Mouse (Mus musculus) midbrain, embryonic 12.5 days (tissue): Measurements from ENCODE around the gene Olfr854. TPM values are rescaled to one million over a fixed set of nuclear protein-coding genes. Genes with fewer than 3 reads are reported as not detected.

Experiments
- ATAC-seq: fragments of 200-750 bp; cut with Nextera tagmentation; 2 replicates; pipeline ENCODE4 v1.8.0; 2017; ENCODE audit warnings: low read depth, moderate TSS enrichment, moderate library complexity; ENCODE audit not compliant: low FRiP score
- H3K27ac ChIP-seq: fragments of 300-500 bp; sonication (generic); replicated peaks from 2 replicates; pipeline ENCODE4 v1.5.1; 2016; ENCODE audit warnings: mild to moderate bottlenecking
- H3K27me3 ChIP-seq: fragments of 300-500 bp; sonication (generic); 2 replicates; pipeline ENCODE4 v1.6.1; 2016; ENCODE audit warnings: mild to moderate bottlenecking
- H3K36me3 ChIP-seq: fragments of 300-500 bp; sonication (generic); 2 replicates; pipeline ENCODE4 v1.6.1; 2016
- H3K4me1 ChIP-seq: fragments of 300-500 bp; sonication (generic); 2 replicates; pipeline ENCODE4 v1.6.1; 2016
- H3K4me2 ChIP-seq: fragments of 300-500 bp; sonication (generic); replicated peaks from 2 replicates; pipeline ENCODE4 v1.6.1; 2016; ENCODE audit warnings: mild to moderate bottlenecking, moderate library complexity
- H3K4me3 ChIP-seq: fragments of 300-500 bp; sonication (generic); 2 replicates; pipeline ENCODE4 v1.5.1; 2016; ENCODE audit warnings: mild to moderate bottlenecking
- H3K9ac ChIP-seq: fragments of 300-500 bp; sonication (generic); replicated peaks from 2 replicates; pipeline ENCODE4 v1.6.1; 2016; ENCODE audit warnings: mild to moderate bottlenecking, moderate library complexity
- H3K9me3 ChIP-seq: fragments of 300-500 bp; sonication (generic); 2 replicates; pipeline ENCODE4 v1.6.1; 2016; ENCODE audit warnings: mild to moderate bottlenecking
- WGBS: fragments of 180-500 bp; shearing (Covaris S2); methylation state at CpG from one replicate; pipeline ENCODE4 v1.1.7; 2016; 5-methylcytosine and 5-hydroxymethylcytosine counted together
- polyA plus RNA-seq: library from polyadenylated mRNA; unstranded; fragments of >200 nt; fragmentation: Nextera tagmentation; extraction: Ambion mirVana; gene quantifications from 2 replicates; pipeline ENCODE4 v1.2.1, GENCODE M21; 2016

The Olfr854 gene
- polyA plus RNA-seq = not detected in 2 replicates

- no peak within 1 kb of the TSS for H3K4me3 ChIP-seq
- no peaks in the 10 kb centered on the region for H3K27me3 ChIP-seq
- 77% methylated on average over 1 of the region's 1 CpGs for WGBS
- no peak within 1 kb of the TSS for H3K9ac ChIP-seq
- H3K4me1 ChIP-seq = no peaks in the 10 kb centered on the region
- H3K27ac ChIP-seq = no peak within 1 kb of the TSS
- H3K9me3 ChIP-seq = peaks cover 17% of the 10 kb centered on the region; the same call in 1 of the 2 replicates
- H3K36me3 ChIP-seq = no peaks in the 10 kb centered on the region
- no peak within 1 kb of the TSS for H3K4me2 ChIP-seq
- ATAC-seq = no peak
These were observed at the start of gene Olfr854 for GRCm38 (mm10) chr9:19567282-19567681. TSS of gene Olfr854 (minus strand) at chr9:19567382.

- Histone ChIP-seq H3K27ac (no peak within 1 kb of the TSS), H3K27me3 (no peaks in the 10 kb centered on the region), H3K4me2 (no peak within 1 kb of the TSS), H3K36me3 (no peaks in the 10 kb centered on the region), H3K9me3 (0 out of 2 replicates have a peak, but pooled peaks cover 6% of the 10 kb centered on the region), H3K9ac (no peak within 1 kb of the TSS), H3K4me3 (no peak within 1 kb of the TSS), H3K4me1 (no peaks in the 10 kb centered on the region)
- ATAC-seq = no peak
These were observed 15.1 kb upstream of the Olfr854 start, which contains the start of gene Olfr855 for GRCm38 (mm10) chr9:19582317-19582716. TSS of gene Olfr855 (plus strand) at chr9:19582617.

GRCm38 (mm10) chr9:19540976-19541375, 26.2 kb downstream of the Olfr854 start, which contains the start of gene Olfr853:
TSS of gene Olfr853 (minus strand) at chr9:19541076.
- Histone ChIP-seq H3K9me3 (peaks cover 11% of the 10 kb centered on the region), H3K27ac (no peak within 1 kb of the TSS), H3K9ac (no peak within 1 kb of the TSS), H3K4me2 (no peak within 1 kb of the TSS), H3K36me3 (no peaks in the 10 kb centered on the region), H3K27me3 (no peaks in the 10 kb centered on the region), H3K4me1 (no peaks in the 10 kb centered on the region), H3K4me3 (no peak within 1 kb of the TSS)
- WGBS = 85% methylated on average over 1 of the region's 1 CpGs
- ATAC-seq = no peak

Other genes starting within 250 kb of the Olfr854 start
- gene Olfr845, start 230.9 kb downstream of the Olfr854 start, polyA plus RNA-seq = not detected in 2 replicates
- not detected in 2 replicates for gene Olfr846, start 203.4 kb downstream of the Olfr854 start, polyA plus RNA-seq
- gene Olfr847, start 188.7 kb downstream of the Olfr854 start, polyA plus RNA-seq = not detected in 2 replicates
- gene Olfr849, start 127.1 kb downstream of the Olfr854 start, polyA plus RNA-seq = not detected in 2 replicates
- not detected in 2 replicates for gene Olfr850, start 89.1 kb downstream of the Olfr854 start, polyA plus RNA-seq
- not detected in 2 replicates for gene Olfr851, start 74.1 kb downstream of the Olfr854 start, polyA plus RNA-seq
- gene Olfr853, start 26.3 kb downstream of the Olfr854 start, polyA plus RNA-seq = not detected in 2 replicates
- gene Olfr855, start 15.2 kb upstream of the Olfr854 start, polyA plus RNA-seq = not detected in 2 replicates
- 45.9 and 47.4 TPM in 2 replicates for gene Zfp317, start 54.7 kb upstream of the Olfr854 start, polyA plus RNA-seq
- not detected in 2 replicates for gene Olfr857, start 142.1 kb upstream of the Olfr854 start, polyA plus RNA-seq
- not detected in 2 replicates for gene Olfr58, start 212.9 kb upstream of the Olfr854 start, polyA plus RNA-seq
- gene Olfr859, start 237.5 kb upstream of the Olfr854 start, polyA plus RNA-seq = not detected in 2 replicates